Mouse (Mus musculus) heart, adult 2 months (tissue): Measurements from ENCODE around the gene Socs3. TPM values are rescaled to one million over a fixed set of nuclear protein-coding genes. Genes with fewer than 3 reads are reported as not detected.
A peak's percentile ranks its signal among the peaks of the same experiment; 100 is the strongest.

ENCODE experiments used
- DNase-seq, 2 experiments: peaks; one replicate each; pipeline ENCODE4 v3.0.0; 2021
- H3K27ac ChIP-seq: fragments of 200-600 bp; 2 replicates; pipeline ENCODE4 v1.8.1; 2022
- H3K27me3 ChIP-seq: fragments of 200-500 bp; 2 replicates; pipeline ENCODE4 v1.6.1; 2012; ENCODE audit warnings: mild to moderate bottlenecking, low read length, inconsistent platforms, mixed read lengths; ENCODE audit not compliant: control insufficient read depth, insufficient read depth
- H3K36me3 ChIP-seq: fragments of 200-500 bp; 2 replicates; pipeline ENCODE4 v1.6.1; 2012; ENCODE audit warnings: low read length, inconsistent platforms; ENCODE audit not compliant: control insufficient read depth, insufficient read depth
- H3K4me1 ChIP-seq: fragments of 200-500 bp; 2 replicates; pipeline ENCODE4 v1.6.1; 2011; ENCODE audit warnings: low read length; ENCODE audit not compliant: control insufficient read depth, insufficient read depth
- H3K4me3 ChIP-seq: fragments of 200-600 bp; 2 replicates; pipeline ENCODE4 v1.8.1; 2022
- H3K79me2 ChIP-seq: fragments of 200-500 bp; replicated peaks from 2 replicates; pipeline ENCODE4 v1.6.1; 2012; ENCODE audit warnings: mild to moderate bottlenecking, inconsistent platforms, low read length, moderate library complexity, mixed read lengths; ENCODE audit not compliant: control insufficient read depth, insufficient read depth
- H3K9ac ChIP-seq: fragments of 200-500 bp; 2 replicates; pipeline ENCODE4 v1.6.1; 2012; ENCODE audit warnings: low read depth, mild to moderate bottlenecking, control low read depth, inconsistent platforms, low read length, mixed read lengths
- CTCF ChIP-seq: fragments of 200-600 bp; IDR thresholded peaks from 2 replicates; pipeline ENCODE4 v1.8.1; 2022; ENCODE audit warnings: antibody characterized with exemption, mild to moderate bottlenecking, moderate library complexity
- EP300 ChIP-seq: fragments of 200-500 bp; IDR thresholded peaks from 2 replicates; pipeline ENCODE4 v1.6.1; 2011; ENCODE audit warnings: low read depth, low read length, control low read depth; ENCODE audit not compliant: insufficient read depth
- POLR2A ChIP-seq: fragments of 200-500 bp; IDR thresholded peaks from 2 replicates; pipeline ENCODE4 v1.6.1; 2011; ENCODE audit warnings: mild to moderate bottlenecking, low read depth, low read length, control low read depth; ENCODE audit not compliant: insufficient read depth
- WGBS: fragments of 180-500 bp; shearing (Covaris S2); methylation state at CpG from one replicate; pipeline ENCODE4 v1.1.7; 2018; 5-methylcytosine and 5-hydroxymethylcytosine counted together
- intact Hi-C: fragments of 180-260 bp; cut with DNase I; formaldehyde crosslinking; loops from one replicate; pipeline ENCODE4 v1.15.1; 2025
- polyA plus RNA-seq: library from polyadenylated mRNA; depleted of rRNA; stranded (reverse); fragments of >200 nt; gene quantifications from 2 replicates; pipeline ENCODE4 v1.2.3, GENCODE M21; 2012
- total RNA-seq, 2 experiments: library from RNA; stranded (reverse); gene quantifications; 2 replicates each; pipeline ENCODE4 v1.2.3; 2021

Gene Socs3
- total and polyA plus RNA-seq, 3 experiments: 2.8 to 4.5 (median 4.4) TPM

- H3K27me3 ChIP-seq: no peaks in the 10 kb centered on the region
- H3K36me3 ChIP-seq: no peaks in the 10 kb centered on the region
- intact Hi-C loops: no loop called here
- H3K9ac ChIP-seq: no peak overlapping the region
- H3K27ac ChIP-seq: no peak overlapping the region
- peaks cover 7% of the 10 kb centered on the region for H3K4me1 ChIP-seq
- H3K4me3 ChIP-seq: no peak overlapping the region
- H3K79me2 ChIP-seq: no peaks in the 10 kb centered on the region
- peak; percentile 63 to 78 for DNase-seq
- WGBS: 33% methylated on average over 8 of the region's 8 CpGs
- TF ChIP-seq CTCF (no peak), POLR2A (no peak), EP300 (no peak)
Measured at GRCm38 (mm10) chr11:117976081-117976582, 6.3 kb upstream of the Socs3 start.

- Histone ChIP-seq H3K27me3 (no peaks in the 10 kb centered on the region), H3K79me2 (no peaks in the 10 kb centered on the region), H3K9ac (no peak overlapping the region), H3K27ac (no peak overlapping the region), H3K36me3 (no peaks in the 10 kb centered on the region), H3K4me1 (peaks cover 7% of the 10 kb centered on the region), H3K4me3 (no peak overlapping the region)
- DNase-seq: no peak
- intact Hi-C loops: no loop called here
- 49% methylated on average over 18 of the region's 18 CpGs for WGBS
- TF ChIP-seq POLR2A (no peak), CTCF (no peak), EP300 (no peak)
Measured at GRCm38 (mm10) chr11:117975211-117975967, 5.5 kb upstream of the Socs3 start.

GRCm38 (mm10) chr11:117974327-117975125 is 4.7 kb upstream of the Socs3 start:
- Histone ChIP-seq H3K36me3 (no peaks in the 10 kb centered on the region), H3K27me3 (no peaks in the 10 kb centered on the region), H3K9ac (no peak overlapping the region), H3K4me3 (no peak overlapping the region), H3K79me2 (no peaks in the 10 kb centered on the region), H3K27ac (no peak overlapping the region), H3K4me1 (peaks cover 8% of the 10 kb centered on the region)
- intact Hi-C loops: loop anchor here (5.0 kb wide), 1 partner anchor 102 kb away; the partner anchor contains the start of gene Tha1
- 44% methylated on average over 14 of the region's 14 CpGs for WGBS
- TF ChIP-seq CTCF (no peak), EP300 (no peak), POLR2A (no peak)
- no peak for DNase-seq

DNA sequence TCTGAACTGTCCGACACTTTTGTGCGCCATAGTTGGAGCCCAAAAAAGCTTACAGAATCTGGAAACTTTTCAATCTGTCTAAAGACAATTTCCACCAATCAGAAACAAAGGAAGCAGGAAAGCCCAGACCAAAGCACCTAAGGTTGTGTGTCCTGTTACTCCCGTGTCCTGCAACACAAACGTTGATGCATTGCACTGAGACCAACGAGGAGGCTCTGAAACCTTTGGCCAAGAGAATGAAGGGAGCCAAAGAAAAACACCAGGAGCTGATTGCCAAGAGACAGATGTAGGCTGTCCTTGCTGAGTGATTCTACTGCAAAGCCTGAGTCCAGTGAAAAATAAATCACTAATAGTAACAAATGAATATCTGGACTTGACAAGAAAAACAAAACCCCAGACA is 3.7 kb upstream of the Socs3 start:
- Histone ChIP-seq H3K4me3 (no peak overlapping the region), H3K79me2 (no peaks in the 10 kb centered on the region), H3K27ac (no peak overlapping the region), H3K9ac (no peak overlapping the region), H3K4me1 (peaks cover 8% of the 10 kb centered on the region), H3K27me3 (no peaks in the 10 kb centered on the region), H3K36me3 (no peaks in the 10 kb centered on the region)
- intact Hi-C loops: loop anchor here (5.0 kb wide), 1 partner anchor 101 kb away; the partner anchor contains the start of gene Tha1
- 42% methylated on average over 5 of the region's 5 CpGs for WGBS
- no peak for DNase-seq
- TF ChIP-seq EP300 (no peak), CTCF (no peak), POLR2A (no peak)

DNA sequence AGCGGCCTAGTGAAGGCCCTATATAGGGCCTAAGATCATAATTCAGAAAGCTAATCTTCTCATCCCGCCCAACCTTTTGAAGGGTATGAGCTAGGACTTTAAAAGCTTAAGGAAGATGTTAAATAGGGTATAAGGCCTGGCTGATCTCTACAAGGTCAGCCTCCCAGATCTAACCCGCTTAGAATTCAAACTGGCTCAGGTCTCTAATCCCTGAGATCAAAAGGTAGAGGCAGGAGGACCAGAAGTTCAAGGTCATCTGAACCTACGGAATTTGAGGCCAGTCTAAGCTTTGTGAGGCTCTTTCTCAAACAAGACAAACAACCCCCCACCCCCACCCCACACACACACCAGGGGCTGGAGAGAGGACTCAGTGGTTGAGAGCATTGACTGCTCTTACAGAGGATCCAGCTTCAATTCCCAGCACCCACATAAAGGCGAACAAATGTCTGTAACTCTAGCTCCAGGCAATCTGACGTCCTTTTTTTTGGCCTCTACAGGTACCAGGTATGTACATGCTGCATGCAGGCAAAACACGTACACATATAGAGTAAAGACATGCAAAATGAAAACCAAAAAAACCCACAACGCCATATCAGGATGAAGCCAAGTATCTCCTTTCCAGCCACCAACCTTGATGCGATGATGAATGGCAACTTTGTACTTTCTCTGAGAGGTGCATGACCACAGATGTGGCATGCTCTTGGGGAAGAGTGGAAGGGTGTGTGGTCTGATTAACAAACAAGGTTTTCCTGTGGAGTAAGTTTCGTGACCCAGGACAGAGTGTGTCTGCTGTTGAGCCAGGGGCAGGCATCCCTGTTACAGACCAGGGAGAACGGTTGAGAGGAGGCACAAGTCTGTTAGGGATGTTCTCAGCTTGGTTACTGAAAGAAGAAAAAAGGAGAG is 3.1 kb upstream of the Socs3 start:
- whole genome bisulfite sequencing: 92% methylated on average over 11 of the region's 11 CpGs
- no peak for TF ChIP-seq POLR2A
- no peak for TF ChIP-seq CTCF
- TF ChIP-seq EP300: no peak
- Histone ChIP-seq H3K79me2 (no peaks in the 10 kb centered on the region), H3K4me3 (no peak overlapping the region), H3K4me1 (peaks cover 8% of the 10 kb centered on the region), H3K27ac (no peak overlapping the region), H3K36me3 (no peaks in the 10 kb centered on the region), H3K27me3 (no peaks in the 10 kb centered on the region), H3K9ac (no peak overlapping the region)
- intact Hi-C loops: loop anchor here (5.0 kb wide), 1 partner anchor 101 kb away; the partner anchor contains the start of gene Tha1
- DNase-seq: no peak
